Mouse (Mus musculus): ENCODE measurements around the gene Nrxn3. TPM values are rescaled to one million over a fixed set of nuclear protein-coding genes. Genes with fewer than 3 reads are reported as not detected.

Nrxn3 gene
- polyA plus RNA-seq, 1 experiment from 2014 or later = 5.0 TPM

DNA sequence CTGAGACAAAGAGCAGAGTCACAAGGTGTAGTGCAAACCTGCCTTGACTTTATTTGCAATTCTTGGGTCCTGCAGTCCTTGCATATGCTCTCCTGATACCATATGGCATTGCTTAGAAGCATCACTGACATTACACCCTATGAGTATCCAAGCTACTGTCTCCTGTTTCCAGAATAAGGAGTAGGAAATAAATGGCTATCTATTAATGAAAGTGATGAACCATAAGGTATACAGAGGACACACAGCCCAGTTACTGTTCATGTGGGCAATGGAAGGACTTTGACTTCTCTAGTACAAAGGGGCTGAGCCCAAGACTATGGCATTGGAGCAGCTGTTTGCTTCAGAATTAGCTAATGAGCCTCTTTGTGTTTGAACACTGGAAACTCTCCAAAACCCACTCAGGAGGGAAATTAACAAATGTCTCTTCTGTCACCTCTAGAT lies 1390.7 kb downstream of the Nrxn3 start:
- DNase-seq (ENCODE audit: low spot score) = no peak
- H3K9ac ChIP-seq (ENCODE audit: low read length) = no peak overlapping the region
- H3K9me3 ChIP-seq (ENCODE audit: control insufficient read depth, low read length) = no peaks in the 10 kb centered on the region
- no peaks in the 10 kb centered on the region for H3K36me3 ChIP-seq (ENCODE audit: control insufficient read depth, insufficient read depth, low read length)
- H3K4me2 ChIP-seq (ENCODE audit: low read length) = no peak overlapping the region
- no peaks in the 10 kb centered on the region for H3K27me3 ChIP-seq (replicated peaks; ENCODE audit: control insufficient read depth, insufficient read depth, low read length)
- H3K4me3 ChIP-seq (ENCODE audit: low read depth, low read length) = no peak overlapping the region
- H3K4me1 ChIP-seq (replicated peaks; ENCODE audit: control insufficient read depth, insufficient read depth, low read length) = no peaks in the 10 kb centered on the region
- no peak for ATAC-seq (replicated peaks; ENCODE audit: low FRiP score, low TSS enrichment, low read depth)
- H3K27ac ChIP-seq (ENCODE audit: low read depth) = no peak overlapping the region

DNA sequence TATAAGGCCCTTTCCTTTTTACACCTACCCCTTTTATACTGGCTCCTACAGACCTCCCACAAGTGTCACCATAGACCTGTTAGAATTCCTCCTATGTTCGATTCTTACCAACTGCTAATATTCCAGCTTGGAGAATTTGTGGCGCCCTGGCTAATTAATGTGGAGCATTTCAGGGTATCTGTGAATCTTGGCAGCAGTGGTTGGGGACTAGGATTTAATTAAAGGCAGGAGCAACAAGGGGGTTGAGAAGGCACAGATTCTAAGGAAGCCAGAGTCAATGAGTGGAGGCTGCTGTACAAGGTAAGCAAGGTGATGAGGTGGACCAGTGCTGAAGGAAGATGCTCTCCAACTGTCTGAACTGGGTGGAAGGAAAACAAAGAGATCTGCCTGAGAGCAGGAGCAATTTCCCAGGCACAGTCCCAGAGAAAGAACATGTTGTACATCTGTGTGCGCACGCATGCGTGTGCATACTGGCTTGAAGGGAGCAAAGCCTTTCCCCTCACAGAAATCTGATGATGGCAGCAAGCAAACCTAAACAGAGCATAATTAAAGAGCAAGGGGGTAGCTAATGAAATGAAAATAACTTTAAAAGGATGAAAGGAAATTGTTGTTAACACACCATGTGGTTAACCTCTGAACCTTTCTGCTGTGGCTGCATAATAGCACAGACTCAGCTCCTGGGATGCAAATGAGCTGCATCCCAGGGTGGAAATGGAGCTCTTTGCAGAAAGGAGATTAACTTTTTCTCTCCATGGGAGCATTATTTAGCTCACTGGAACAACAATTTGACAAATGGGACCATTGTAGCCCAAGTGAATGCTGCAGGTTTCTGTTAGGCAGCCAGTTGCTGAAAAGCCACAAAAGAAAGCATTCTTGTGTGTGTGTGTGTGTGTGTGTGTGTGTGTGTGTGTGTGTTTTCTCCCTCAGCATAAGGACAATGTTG lies 1409.5 kb downstream of the Nrxn3 start:
- Histone ChIP-seq H3K9ac (ENCODE audit: low read length) (no peak overlapping the region), H3K27ac (ENCODE audit: low read depth) (no peak overlapping the region), H3K4me1 (replicated peaks; ENCODE audit: control insufficient read depth, insufficient read depth, low read length) (no peaks in the 10 kb centered on the region), H3K4me3 (ENCODE audit: low read depth, low read length) (no peak overlapping the region), H3K27me3 (replicated peaks; ENCODE audit: control insufficient read depth, insufficient read depth, low read length) (no peaks in the 10 kb centered on the region), H3K36me3 (ENCODE audit: control insufficient read depth, insufficient read depth, low read length) (no peaks in the 10 kb centered on the region), H3K4me2 (ENCODE audit: low read length) (no peak overlapping the region), H3K9me3 (ENCODE audit: control insufficient read depth, low read length) (no peaks in the 10 kb centered on the region)
- no peak for DNase-seq (ENCODE audit: low spot score)
- 72% methylated on average over 5 of the region's 5 CpGs for WGBS
- no peak for ATAC-seq (replicated peaks; ENCODE audit: low FRiP score, low TSS enrichment, low read depth)

DNA sequence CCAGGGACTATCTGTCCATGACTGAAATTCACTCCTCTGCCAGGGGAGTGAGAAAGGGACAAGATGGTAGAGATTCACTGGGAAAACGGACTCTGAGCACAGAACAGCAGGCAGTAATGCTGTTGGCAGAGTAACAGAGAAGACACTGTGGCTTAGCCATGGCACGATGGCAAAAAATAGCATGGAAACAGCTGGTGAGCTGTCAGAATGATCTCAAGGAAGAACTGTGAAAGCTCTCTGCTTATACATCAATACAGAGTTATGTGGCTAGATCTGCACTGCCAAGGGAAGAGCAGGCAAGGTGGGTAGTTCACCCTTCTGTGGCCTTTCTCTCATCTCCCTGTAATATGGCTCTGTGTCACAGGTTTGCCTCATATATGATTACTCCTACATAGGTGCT lies 1419.3 kb downstream of the Nrxn3 start:
- no peaks in the 10 kb centered on the region for H3K9me3 ChIP-seq (ENCODE audit: control insufficient read depth, low read length)
- no peak overlapping the region for H3K9ac ChIP-seq (ENCODE audit: low read length)
- no peaks in the 10 kb centered on the region for H3K36me3 ChIP-seq (ENCODE audit: control insufficient read depth, insufficient read depth, low read length)
- no peak for DNase-seq (ENCODE audit: low spot score)
- no peak overlapping the region for H3K4me2 ChIP-seq (ENCODE audit: low read length)
- 81% methylated on average over 2 of the region's 2 CpGs for WGBS
- no peak overlapping the region for H3K4me3 ChIP-seq (ENCODE audit: low read depth, low read length)
- no peaks in the 10 kb centered on the region for H3K27me3 ChIP-seq (replicated peaks; ENCODE audit: control insufficient read depth, insufficient read depth, low read length)
- H3K4me1 ChIP-seq (replicated peaks; ENCODE audit: control insufficient read depth, insufficient read depth, low read length) = no peaks in the 10 kb centered on the region
- no peak for ATAC-seq (replicated peaks; ENCODE audit: low FRiP score, low TSS enrichment, low read depth)
- no peak overlapping the region for H3K27ac ChIP-seq (ENCODE audit: low read depth)

DNA sequence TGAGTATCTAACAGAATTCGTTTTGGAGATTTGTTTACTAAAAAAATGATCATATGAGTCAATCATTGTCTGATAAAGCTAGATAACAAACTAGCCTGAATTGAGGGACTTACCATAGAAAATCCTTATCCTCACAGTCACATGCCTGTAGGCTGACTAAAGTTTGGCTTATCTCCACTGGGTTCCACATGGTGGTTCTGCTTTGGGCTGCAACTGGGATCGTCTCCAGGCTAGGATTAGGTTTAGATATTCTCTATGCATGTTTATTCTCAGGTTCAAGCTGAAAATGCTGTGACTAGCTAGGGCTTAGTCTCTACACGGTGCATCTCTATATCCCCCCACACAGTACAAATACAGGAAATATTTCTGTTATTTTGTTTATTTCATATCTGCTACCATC lies 1421.6 kb downstream of the Nrxn3 start:
- H3K27me3 ChIP-seq (replicated peaks; ENCODE audit: control insufficient read depth, insufficient read depth, low read length) = no peaks in the 10 kb centered on the region
- H3K9ac ChIP-seq (ENCODE audit: low read length) = no peak overlapping the region
- no peak overlapping the region for H3K4me2 ChIP-seq (ENCODE audit: low read length)
- 70% methylated on average over 3 of the region's 3 CpGs for WGBS
- no peaks in the 10 kb centered on the region for H3K4me1 ChIP-seq (replicated peaks; ENCODE audit: control insufficient read depth, insufficient read depth, low read length)
- H3K27ac ChIP-seq (ENCODE audit: low read depth) = no peak overlapping the region
- H3K4me3 ChIP-seq (ENCODE audit: low read depth, low read length) = no peak overlapping the region
- no peak for ATAC-seq (replicated peaks; ENCODE audit: low FRiP score, low TSS enrichment, low read depth)
- no peaks in the 10 kb centered on the region for H3K9me3 ChIP-seq (ENCODE audit: control insufficient read depth, low read length)
- H3K36me3 ChIP-seq (ENCODE audit: control insufficient read depth, insufficient read depth, low read length) = no peaks in the 10 kb centered on the region
- no peak for DNase-seq (ENCODE audit: low spot score)

GRCm38 (mm10) chr12:90158131-90158772 lies 1435.6 kb downstream of the Nrxn3 start:
- Histone ChIP-seq H3K4me2 (ENCODE audit: low read length) (no peak overlapping the region), H3K9me3 (ENCODE audit: control insufficient read depth, low read length) (no peaks in the 10 kb centered on the region), H3K9ac (ENCODE audit: low read length) (no peak overlapping the region), H3K36me3 (ENCODE audit: control insufficient read depth, insufficient read depth, low read length) (no peaks in the 10 kb centered on the region), H3K27me3 (replicated peaks; ENCODE audit: control insufficient read depth, insufficient read depth, low read length) (no peaks in the 10 kb centered on the region), H3K4me3 (ENCODE audit: low read depth, low read length) (no peak overlapping the region), H3K4me1 (replicated peaks; ENCODE audit: control insufficient read depth, insufficient read depth, low read length) (no peaks in the 10 kb centered on the region), H3K27ac (ENCODE audit: low read depth) (no peak overlapping the region)
- 89% methylated on average over 4 of the region's 4 CpGs for WGBS
- DNase-seq (ENCODE audit: low spot score) (no peak), ATAC-seq (replicated peaks; ENCODE audit: low FRiP score, low TSS enrichment, low read depth) (no peak)

GRCm38 (mm10) chr12:90159911-90160310 lies 1437.2 kb downstream of the Nrxn3 start:
- Histone ChIP-seq H3K27ac (ENCODE audit: low read depth) (no peak overlapping the region), H3K36me3 (ENCODE audit: control insufficient read depth, insufficient read depth, low read length) (no peaks in the 10 kb centered on the region), H3K4me3 (ENCODE audit: low read depth, low read length) (no peak overlapping the region), H3K4me2 (ENCODE audit: low read length) (no peak overlapping the region), H3K4me1 (replicated peaks; ENCODE audit: control insufficient read depth, insufficient read depth, low read length) (no peaks in the 10 kb centered on the region), H3K9ac (ENCODE audit: low read length) (no peak overlapping the region), H3K9me3 (ENCODE audit: control insufficient read depth, low read length) (no peaks in the 10 kb centered on the region), H3K27me3 (replicated peaks; ENCODE audit: control insufficient read depth, insufficient read depth, low read length) (no peaks in the 10 kb centered on the region)
- DNase-seq (ENCODE audit: low spot score) (no peak), ATAC-seq (replicated peaks; ENCODE audit: low FRiP score, low TSS enrichment, low read depth) (no peak)
- WGBS = 90% methylated on average over 3 of the region's 3 CpGs

DNA sequence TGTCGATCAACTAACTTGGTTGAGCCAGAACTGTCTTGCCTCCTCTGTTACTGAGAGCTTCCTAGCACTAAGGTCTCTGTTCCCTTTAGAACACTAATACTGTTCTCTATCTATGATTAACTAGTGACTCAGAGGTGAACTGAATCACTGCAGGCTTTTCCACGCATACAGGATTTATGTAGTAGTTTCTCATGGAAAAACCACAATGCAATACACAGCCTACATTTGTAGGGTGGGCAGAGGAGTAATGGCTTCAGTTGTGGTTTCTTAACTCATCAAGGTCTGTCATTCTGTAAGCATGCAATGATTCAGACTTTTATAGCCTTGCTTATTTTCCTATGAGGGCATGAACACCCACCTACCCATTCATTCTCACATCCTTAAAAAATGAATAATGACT lies 1443.4 kb downstream of the Nrxn3 start:
- no peak overlapping the region for H3K27ac ChIP-seq (ENCODE audit: low read depth)
- 91% methylated on average over 2 of the region's 2 CpGs for WGBS
- no peaks in the 10 kb centered on the region for H3K4me1 ChIP-seq (replicated peaks; ENCODE audit: control insufficient read depth, insufficient read depth, low read length)
- H3K27me3 ChIP-seq (replicated peaks; ENCODE audit: control insufficient read depth, insufficient read depth, low read length) = no peaks in the 10 kb centered on the region
- DNase-seq (ENCODE audit: low spot score) (no peak), ATAC-seq (replicated peaks; ENCODE audit: low FRiP score, low TSS enrichment, low read depth) (no peak)
- no peak overlapping the region for H3K4me3 ChIP-seq (ENCODE audit: low read depth, low read length)
- no peak overlapping the region for H3K4me2 ChIP-seq (ENCODE audit: low read length)
- H3K9me3 ChIP-seq (ENCODE audit: control insufficient read depth, low read length) = no peaks in the 10 kb centered on the region
- H3K9ac ChIP-seq (ENCODE audit: low read length) = no peak overlapping the region
- no peaks in the 10 kb centered on the region for H3K36me3 ChIP-seq (ENCODE audit: control insufficient read depth, insufficient read depth, low read length)

DNA sequence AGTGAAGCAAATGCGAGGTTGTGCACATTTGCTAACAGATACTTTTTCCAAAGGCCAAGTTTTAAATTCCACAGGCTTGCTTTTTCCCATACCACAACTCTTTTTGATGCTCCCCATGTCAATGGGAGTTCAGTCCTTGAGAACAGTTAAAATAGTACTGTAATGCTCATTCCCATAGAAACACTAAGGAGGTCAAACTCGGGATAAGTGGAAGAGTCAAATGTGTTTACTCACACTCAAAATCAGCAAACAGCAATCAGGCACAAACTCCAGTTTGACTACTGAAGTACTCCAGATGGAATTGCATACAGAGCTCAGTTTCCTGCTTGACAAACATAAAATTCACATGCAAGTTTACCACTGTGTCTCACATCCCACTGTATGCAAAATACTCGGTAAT lies 1458.9 kb downstream of the Nrxn3 start:
- H3K9ac ChIP-seq (ENCODE audit: low read length) = no peak overlapping the region
- no peak overlapping the region for H3K4me2 ChIP-seq (ENCODE audit: low read length)
- DNase-seq (ENCODE audit: low spot score) (no peak), ATAC-seq (replicated peaks; ENCODE audit: low FRiP score, low TSS enrichment, low read depth) (no peak)
- H3K27ac ChIP-seq (ENCODE audit: low read depth) = no peak overlapping the region
- 71% methylated on average over 3 of the region's 3 CpGs for WGBS
- no peaks in the 10 kb centered on the region for H3K27me3 ChIP-seq (replicated peaks; ENCODE audit: control insufficient read depth, insufficient read depth, low read length)
- H3K4me1 ChIP-seq (replicated peaks; ENCODE audit: control insufficient read depth, insufficient read depth, low read length) = no peaks in the 10 kb centered on the region
- no peaks in the 10 kb centered on the region for H3K9me3 ChIP-seq (ENCODE audit: control insufficient read depth, low read length)
- no peak overlapping the region for H3K4me3 ChIP-seq (ENCODE audit: low read depth, low read length)
- no peaks in the 10 kb centered on the region for H3K36me3 ChIP-seq (ENCODE audit: control insufficient read depth, insufficient read depth, low read length)
